18 mouse cellular contexts compared by ENCODE assay signal in genomic region chr14:61447775-61448174, GRCm38 (mm10). TPM values are rescaled to one million over a fixed set of nuclear protein-coding genes. Genes with fewer than 3 reads are reported as not detected.
A peak's percentile ranks its signal among the peaks of the same experiment; 100 is the strongest.
DNase-seq lines count a peak whose midpoint lies in the region; ATAC-seq and TF ChIP-seq lines count a peak whose summit lies in the region.
"Had no signal": no experiment of that assay in that cellular context is flagged by ENCODE, and none has a peak within 500 bp of the region (broad histone marks: within the 10 kb centered on the region; RNA-seq: fewer than 3 reads in every experiment).

No protein-coding gene starts in this region.

- H3K27ac ChIP-seq in lung, postnatal 0 days (ENCODE audit: low read length) = no peak overlapping the region
- H3K27ac ChIP-seq: embryonic facial prominence, embryonic 13.5 days; kidney, embryonic 15.5 days; limb, embryonic 10.5 days; liver, embryonic 12.5 days; midbrain, embryonic 10.5 days had no signal

- H3K4me3 ChIP-seq in lung, postnatal 0 days (ENCODE audit: low read depth, low read length) = no peak overlapping the region
- H3K4me3 ChIP-seq: embryonic facial prominence, embryonic 13.5 days; kidney, embryonic 15.5 days; limb, embryonic 10.5 days; liver, embryonic 12.5 days; midbrain, embryonic 10.5 days had no signal

- no peaks in the 10 kb centered on the region for H3K9me3 ChIP-seq in lung, postnatal 0 days (ENCODE audit: low read length)
- H3K9me3 ChIP-seq: embryonic facial prominence, embryonic 13.5 days; G1E; kidney, embryonic 15.5 days; limb, embryonic 10.5 days; liver, embryonic 12.5 days; midbrain, embryonic 10.5 days had no signal

- no peaks in the 10 kb centered on the region for H3K36me3 ChIP-seq in lung, postnatal 0 days (ENCODE audit: insufficient read depth, low read length)
- H3K36me3 ChIP-seq: embryonic facial prominence, embryonic 13.5 days; G1E; kidney, embryonic 15.5 days; limb, embryonic 10.5 days; liver, embryonic 12.5 days; midbrain, embryonic 10.5 days had no signal

- TF ChIP-seq EP300 in lung, postnatal 0 days (IDR thresholded peaks at IDR 0.05) = no peak

- 66% methylated on average over 6 of the region's 6 CpGs for WGBS in lung, postnatal 0 days

- TF ChIP-seq CTCF in lung, postnatal 0 days (IDR thresholded peaks at IDR 0.05) = no peak

- no peaks in the 10 kb centered on the region for H3K4me1 ChIP-seq in lung, postnatal 0 days (ENCODE audit: insufficient read depth, low read depth, low read length)

- no peak overlapping the region for H3K9ac ChIP-seq in lung, postnatal 0 days (replicated peaks; ENCODE audit: low read depth)
- H3K9ac ChIP-seq: embryonic facial prominence, embryonic 13.5 days; kidney, embryonic 15.5 days; liver, embryonic 12.5 days had no signal

- H3K4me2 ChIP-seq in lung, postnatal 0 days (replicated peaks; ENCODE audit: low read depth, low read length) = no peak overlapping the region
- H3K4me2 ChIP-seq: embryonic facial prominence, embryonic 13.5 days; kidney, embryonic 15.5 days; liver, embryonic 12.5 days had no signal

- ATAC-seq in frontal cortex, adult (ENCODE audit: low TSS enrichment) = peak; percentile 70
- ATAC-seq in lung, postnatal 0 days = no peak; the same call in 1 of the 2 replicates
- 0 out of 2 replicates have a peak, but pooled peaks have one; percentile 17 for ATAC-seq in monocyte, adult 5-6 weeks (replicated peaks; ENCODE audit: insufficient number of reproducible peaks, low FRiP score, low TSS enrichment, poor library complexity, severe bottlenecking)
- ATAC-seq: forebrain, embryonic 16.5 days; liver, embryonic 12.5 days had no signal

- DNase-seq in frontal cortex, postnatal 36 days (ENCODE audit: low spot score in 2 of 2) = no peak
- peak; percentile 7 for DNase-seq in lung, postnatal 36 days
- DNase-seq in lung, postnatal 0 days (ENCODE audit: low spot score) = no peak
- peak; percentile 26 for DNase-seq in heart, adult 8-10 months (ENCODE audit: low spot score)
- no peak for DNase-seq in kidney, adult 11 months
- DNase-seq in kidney, adult 9 months = no peak
- DNase-seq: adrenal gland, adult 8-10 months; cerebellum, adult 8-10 months; thymus, postnatal 25 days had no signal

- H3K27me3 ChIP-seq in lung, postnatal 0 days (replicated peaks; ENCODE audit: insufficient read depth, low read length) = no peaks in the 10 kb centered on the region
- H3K27me3 ChIP-seq: embryonic facial prominence, embryonic 13.5 days; kidney, embryonic 15.5 days had no signal

RNA-seq across cellular contexts. Expression of gene Kpna3, which starts 8.1 kb away (rescaled TPM):
- polyA plus RNA-seq in lung, postnatal 0 days (2015; fragmentation: Nextera tagmentation; extraction: Ambion mirVana) = 14.8 and 16.4 TPM in 2 replicates
- total RNA-seq in heart, adult 8-10 months (2022) = 10 to 100 TPM; 51.4 to 63.7 (median 59.9) TPM
- total RNA-seq in monocyte, adult 5-6 weeks (2017) = 19.9 to 36.0 TPM (median 25.4 TPM) in 3 replicates

Comparison
In these comparisons a context has a peak if more than half of its experiments do, and no peak if none do; other contexts are left out.
1. DNase-seq: peak in lung, postnatal 36 days (single experiment) and heart, adult 8-10 months (single experiment); none in frontal cortex, postnatal 36 days (0 of 2), lung, postnatal 0 days (single experiment), kidney, adult 11 months (single experiment) and kidney, adult 9 months (single experiment).